Mouse (Mus musculus): Measurements from ENCODE around the gene Thra.

The Thra gene

GRCm38 (mm10) chr11:98765421-98766309 lies 25.2 kb downstream of the Thra start:
- DNase-seq (ENCODE audit: low spot score), result peak; percentile 49

DNA sequence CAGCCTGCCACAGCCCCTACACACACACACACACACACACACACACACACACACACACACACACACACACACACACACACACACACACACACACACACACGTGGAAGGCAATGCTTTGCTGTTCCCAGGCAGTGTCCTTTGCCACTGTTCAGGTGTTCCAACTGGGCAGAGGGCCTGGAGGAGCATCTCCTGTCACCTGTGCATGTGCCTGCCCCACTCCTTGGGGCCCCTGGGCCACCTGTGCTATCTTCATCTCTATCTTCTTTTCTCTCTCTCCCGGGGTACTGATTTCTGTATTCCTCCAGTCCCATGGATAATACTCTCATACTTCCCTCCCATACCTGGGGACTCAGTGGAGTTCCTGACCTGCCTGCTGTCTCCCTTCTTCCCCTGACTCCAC lies 25.9 kb downstream of the Thra start:
- DNase-seq (ENCODE audit: low spot score), result no peak

- DNase-seq (ENCODE audit: low spot score), result no peak
These were observed 26.4 kb downstream of the Thra start for GRCm38 (mm10) chr11:98766816-98767215.

DNA sequence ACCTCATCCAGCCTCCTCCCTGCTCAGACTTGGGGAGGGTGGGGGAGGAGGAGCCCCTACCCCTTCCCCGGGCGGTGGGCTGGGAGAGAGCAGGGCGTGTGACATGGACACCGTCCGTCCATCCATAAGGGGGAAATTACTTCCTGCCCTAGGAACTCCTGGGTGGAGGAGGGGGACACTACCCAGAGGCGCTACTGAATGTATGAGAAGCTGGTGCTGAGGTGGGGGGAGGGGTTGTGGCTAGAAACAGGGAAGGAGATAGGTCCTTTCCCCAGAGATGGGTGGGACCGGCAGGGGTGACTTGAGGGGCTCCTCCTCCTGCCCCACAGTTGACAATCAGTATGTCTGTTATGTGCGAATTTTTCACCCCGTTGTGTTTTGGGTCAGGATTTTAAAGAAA lies 26.8 kb downstream of the Thra start:
- peak; percentile 19 for DNase-seq (ENCODE audit: low spot score)

DNA sequence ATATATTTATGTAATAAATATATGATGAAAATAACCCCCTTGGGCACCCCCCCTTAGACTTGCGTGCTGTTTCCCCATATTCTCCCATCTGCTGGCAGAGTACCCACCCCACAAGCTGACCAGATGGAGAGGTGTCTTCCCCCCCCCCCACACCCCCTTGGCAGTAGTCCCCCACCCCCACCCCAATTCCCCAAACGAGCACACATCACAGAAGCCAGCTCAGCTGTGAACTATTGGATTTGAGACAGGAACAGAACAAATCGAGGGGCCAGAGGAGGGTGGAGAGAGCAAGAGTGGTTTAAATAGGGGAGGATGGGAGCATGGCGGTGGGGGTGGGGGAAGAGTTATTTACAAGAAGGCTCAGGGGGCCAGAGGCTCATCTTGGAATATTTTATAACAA lies 27.3 kb downstream of the Thra start:
- DNase-seq (ENCODE audit: low spot score), result no peak

- no peak for DNase-seq (ENCODE audit: low spot score)
These were observed 27.9 kb downstream of the Thra start for GRCm38 (mm10) chr11:98768127-98769006.

DNA sequence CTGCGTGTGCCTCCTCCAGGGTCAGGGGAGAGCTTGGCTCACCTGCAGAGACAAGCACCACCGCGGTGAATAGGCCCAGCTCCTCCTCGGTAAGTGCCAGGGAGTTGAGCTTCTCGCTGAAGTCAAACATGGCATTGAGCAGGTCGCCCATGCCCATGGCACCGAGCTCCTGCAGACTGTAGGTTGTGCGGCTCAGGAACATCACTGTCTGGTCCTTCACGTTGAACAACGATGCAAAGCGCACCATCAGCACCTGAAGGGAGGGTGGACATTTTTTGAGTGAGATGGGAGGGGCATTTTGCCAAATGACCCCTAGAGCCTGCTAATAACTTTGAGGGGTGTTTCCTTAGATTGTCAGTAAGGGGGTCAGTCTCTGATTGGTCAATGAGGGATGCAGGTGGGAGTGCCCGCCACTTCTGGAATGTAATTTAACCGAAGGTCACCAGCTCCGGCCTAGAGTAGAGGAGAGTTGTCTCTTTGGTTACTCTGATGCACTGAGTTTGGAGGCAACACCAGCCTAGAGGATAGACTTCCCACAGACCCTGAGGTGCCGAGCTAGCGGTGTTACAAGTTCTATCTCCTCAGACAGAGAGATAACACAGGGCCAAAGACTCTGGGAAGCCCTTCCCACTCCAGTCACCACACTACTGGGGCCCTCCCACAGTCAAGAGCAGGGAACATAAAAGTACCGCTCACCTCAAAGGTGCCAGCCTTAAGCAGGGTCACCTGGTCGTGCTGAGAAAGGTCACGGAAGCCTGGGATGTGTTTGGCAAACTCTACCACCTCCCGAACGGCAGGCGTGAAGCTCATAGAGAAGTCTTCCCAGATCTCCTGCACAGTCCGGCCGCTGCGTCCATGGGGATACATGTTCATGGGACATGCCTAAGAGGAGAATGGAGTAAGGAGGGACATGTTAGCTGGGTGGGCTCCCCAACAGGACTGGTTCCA lies 28.8 kb downstream of the Thra start:
- DNase-seq (ENCODE audit: low spot score), result no peak

- no peak for DNase-seq (ENCODE audit: low spot score)
These were observed 29.9 kb downstream of the Thra start for GRCm38 (mm10) chr11:98770096-98770975.

GRCm38 (mm10) chr11:98771131-98771530 lies 30.7 kb downstream of the Thra start:
- no peak for DNase-seq (ENCODE audit: low spot score)

GRCm38 (mm10) chr11:98771844-98772525 lies 31.5 kb downstream of the Thra start:
- DNase-seq (ENCODE audit: low spot score), result no peak

GRCm38 (mm10) chr11:98772667-98773171 lies 32.3 kb downstream of the Thra start:
- DNase-seq (ENCODE audit: low spot score), result peak; percentile 54

GRCm38 (mm10) chr11:98773635-98774295 lies 33.3 kb downstream of the Thra start:
- DNase-seq (ENCODE audit: low spot score), result peak; percentile 95

GRCm38 (mm10) chr11:98774582-98775347 lies 34.3 kb downstream of the Thra start, which contains the start of gene Nr1d1:
Gene Nr1d1, minus strand, starts transcription at chr11:98775333.
- no peak for DNase-seq (ENCODE audit: low spot score)

DNA sequence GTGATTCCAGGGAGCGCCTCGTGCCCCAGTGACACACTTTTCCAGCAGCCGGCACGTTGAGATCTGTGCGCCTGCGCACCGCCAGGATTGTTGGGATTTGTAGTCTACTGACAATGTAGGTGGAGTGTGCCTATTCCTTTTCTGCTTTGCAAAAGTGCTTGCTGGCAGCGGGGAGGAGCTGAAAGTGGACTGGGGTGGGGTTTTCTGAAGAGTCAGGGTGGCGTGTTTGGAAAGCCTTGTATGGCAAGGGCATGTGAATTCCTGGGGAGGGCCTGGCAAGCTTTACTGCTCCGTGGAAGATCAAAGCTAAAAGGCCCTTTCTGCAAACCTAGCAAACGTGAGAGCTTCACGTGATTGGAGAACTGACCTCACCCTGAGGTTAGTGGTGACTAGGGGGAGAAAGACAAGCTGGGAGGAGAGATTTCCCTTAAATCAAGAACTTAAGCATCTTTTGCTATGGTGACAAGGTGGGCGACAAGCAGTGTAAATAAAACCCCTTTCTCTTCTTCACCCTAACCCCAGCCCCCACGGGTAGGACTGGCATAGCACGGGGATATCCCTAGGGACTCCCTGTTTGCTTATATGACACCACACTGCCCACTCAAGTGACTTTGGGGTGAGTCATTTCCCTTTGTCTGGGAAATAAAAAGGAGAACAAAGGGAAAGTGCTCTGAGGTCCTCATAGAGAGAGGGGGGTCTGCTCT lies 35.1 kb downstream of the Thra start:
- peak; percentile 98 for DNase-seq (ENCODE audit: low spot score)

- peak; percentile 40 for DNase-seq (ENCODE audit: low spot score)
These were observed 35.8 kb downstream of the Thra start for GRCm38 (mm10) chr11:98776052-98776764.

GRCm38 (mm10) chr11:98776843-98777590 lies 36.6 kb downstream of the Thra start:
- DNase-seq (ENCODE audit: low spot score), result peak; percentile 29

Data from MN1 (cell line).